ENCODE assay signal across 8 mouse cellular contexts in genomic region chr1:36072588-36073556, GRCm38 (mm10). TPM values are rescaled to one million over a fixed set of nuclear protein-coding genes. Genes with fewer than 3 reads are reported as not detected.
DNase-seq lines count a peak whose midpoint lies in the region; ATAC-seq and TF ChIP-seq lines count a peak whose summit lies in the region.

No protein-coding gene starts in this region.

- 69% methylated on average over 11 of the region's 11 CpGs for WGBS in limb, embryonic 12.5 days
- WGBS in limb, embryonic 10.5 days = 79% methylated on average over 11 of the region's 11 CpGs
- WGBS in intestine, postnatal 0 days = 44% methylated on average over 11 of the region's 11 CpGs
- 56% methylated on average over 11 of the region's 11 CpGs for WGBS in neural tube, embryonic 14.5 days

- peaks cover 54% of the 10 kb centered on the region for H3K4me1 ChIP-seq in limb, embryonic 12.5 days (replicated peaks)
- H3K4me1 ChIP-seq in limb, embryonic 10.5 days = peaks cover 51% of the 10 kb centered on the region
- H3K4me1 ChIP-seq in bone marrow macrophage, adult 2 months (ENCODE audit: control insufficient read depth, insufficient read depth, low read length) = peaks cover 38% of the 10 kb centered on the region
- peaks cover 42% of the 10 kb centered on the region for H3K4me1 ChIP-seq in intestine, postnatal 0 days (replicated peaks; ENCODE audit: control insufficient read depth, insufficient read depth, low read length)
- peaks cover 62% of the 10 kb centered on the region for H3K4me1 ChIP-seq in neural tube, embryonic 14.5 days (ENCODE audit: control insufficient read depth, insufficient read depth, low read length)

- no peak overlapping the region for H3K9ac ChIP-seq in limb, embryonic 12.5 days (replicated peaks)
- H3K9ac ChIP-seq in intestine, postnatal 0 days (ENCODE audit: low read depth, low read length) = peak overlapping the region; percentile 31; the same call in 1 of the 2 replicates
- H3K9ac ChIP-seq in neural tube, embryonic 14.5 days (replicated peaks; ENCODE audit: low read depth, low read length) = no peak overlapping the region

- TF ChIP-seq CTCF in bone marrow macrophage, adult 2 months (IDR thresholded peaks at IDR 0.05; ENCODE audit: low read depth, low read length) = no peak
- TF ChIP-seq CTCF in intestine, postnatal 0 days (IDR thresholded peaks at IDR 0.05; ENCODE audit: low read depth) = no peak

- no peak for TF ChIP-seq POLR2A in bone marrow macrophage, adult 2 months (IDR thresholded peaks at IDR 0.05; ENCODE audit: borderline replicate concordance, low read depth, low read length)

- no peak for DNase-seq in limb, embryonic 10.5 days (ENCODE audit: low spot score)
- no peak for DNase-seq in retina, postnatal 1 day
- DNase-seq in yolk sac, embryonic 10.5 days (ENCODE audit: low spot score) = no peak

- no peaks in the 10 kb centered on the region for H3K9me3 ChIP-seq in limb, embryonic 12.5 days
- no peaks in the 10 kb centered on the region for H3K9me3 ChIP-seq in limb, embryonic 10.5 days (replicated peaks)
- H3K9me3 ChIP-seq in intestine, postnatal 0 days (ENCODE audit: control insufficient read depth) = no peaks in the 10 kb centered on the region
- no peaks in the 10 kb centered on the region for H3K9me3 ChIP-seq in neural tube, embryonic 14.5 days (ENCODE audit: control insufficient read depth, low read length)

- peak overlapping the region; percentile 13; the same call in 1 of the 2 replicates for H3K4me2 ChIP-seq in limb, embryonic 12.5 days
- peak overlapping the region; percentile 93 for H3K4me2 ChIP-seq in intestine, postnatal 0 days (replicated peaks; ENCODE audit: low read depth)
- peak overlapping the region; percentile 98 for H3K4me2 ChIP-seq in neural tube, embryonic 14.5 days (ENCODE audit: low read depth, low read length)

- no peak overlapping the region for H3K4me3 ChIP-seq in limb, embryonic 12.5 days (replicated peaks)
- no peak overlapping the region for H3K4me3 ChIP-seq in limb, embryonic 10.5 days
- H3K4me3 ChIP-seq in bone marrow macrophage, adult 2 months (ENCODE audit: insufficient read depth, low read length) = no peak overlapping the region
- no peak overlapping the region for H3K4me3 ChIP-seq in intestine, postnatal 0 days (ENCODE audit: low read depth, low read length)
- 0 out of 2 replicates have a peak overlapping the region, but pooled peaks have one; percentile 4 for H3K4me3 ChIP-seq in neural tube, embryonic 14.5 days (ENCODE audit: low read depth, low read length)

- no peak overlapping the region for H3K27ac ChIP-seq in limb, embryonic 12.5 days
- no peak overlapping the region for H3K27ac ChIP-seq in limb, embryonic 10.5 days
- H3K27ac ChIP-seq in bone marrow macrophage, adult 2 months (ENCODE audit: insufficient read depth, low read depth, low read length) = peak overlapping the region; percentile 31
- H3K27ac ChIP-seq in intestine, postnatal 0 days (ENCODE audit: low read depth, low read length) = peak overlapping the region; percentile 81
- H3K27ac ChIP-seq in neural tube, embryonic 14.5 days (ENCODE audit: low read depth, low read length) = no peak overlapping the region

- no peak for ATAC-seq in limb, embryonic 12.5 days (ENCODE audit: insufficient number of reproducible peaks, insufficient read depth, low FRiP score, low TSS enrichment, low read depth)
- no peak for ATAC-seq in intestine, postnatal 0 days
- no peak for ATAC-seq in neural tube, embryonic 14.5 days (ENCODE audit: low read depth)
- ATAC-seq in monocyte, adult 5-6 weeks (replicated peaks; ENCODE audit: insufficient number of reproducible peaks, low FRiP score, low TSS enrichment, poor library complexity, severe bottlenecking) = no peak

- peaks cover 11% of the 10 kb centered on the region for H3K27me3 ChIP-seq in limb, embryonic 12.5 days
- peaks cover 15% of the 10 kb centered on the region for H3K27me3 ChIP-seq in limb, embryonic 10.5 days (ENCODE audit: low read depth, poor library complexity, severe bottlenecking)
- no peaks in the 10 kb centered on the region for H3K27me3 ChIP-seq in intestine, postnatal 0 days (replicated peaks; ENCODE audit: control insufficient read depth, insufficient read depth, low read length)
- no peaks in the 10 kb centered on the region for H3K27me3 ChIP-seq in neural tube, embryonic 14.5 days (ENCODE audit: control insufficient read depth, insufficient read depth, low read length)

- peaks cover 29% of the 10 kb centered on the region for H3K36me3 ChIP-seq in limb, embryonic 12.5 days
- peaks cover 12% of the 10 kb centered on the region for H3K36me3 ChIP-seq in limb, embryonic 10.5 days
- H3K36me3 ChIP-seq in intestine, postnatal 0 days (ENCODE audit: control insufficient read depth, insufficient read depth) = 0 out of 2 replicates have a peak, but pooled peaks cover 9% of the 10 kb centered on the region
- no peaks in the 10 kb centered on the region for H3K36me3 ChIP-seq in neural tube, embryonic 14.5 days (ENCODE audit: control insufficient read depth, insufficient read depth, low read length)

RNA-seq across cellular contexts. Expression of gene Hs6st1, which starts 4.7 kb away (rescaled TPM):
- polyA plus RNA-seq in limb, embryonic 12.5 days (2016; fragmentation: Nextera tagmentation; extraction: Ambion mirVana) = 4.9 and 12.0 TPM in 2 replicates
- 3.0 and 3.6 TPM in 2 replicates for polyA plus RNA-seq in limb, embryonic 10.5 days (2016; fragmentation: Nextera tagmentation; extraction: Ambion mirVana)
- 22.2 and 23.4 TPM in 2 replicates for polyA plus RNA-seq in bone marrow macrophage, adult 2 months (2012; ENCODE audit: insufficient read depth, insufficient read length, missing spikeins)
- polyA plus RNA-seq in intestine, postnatal 0 days (2015; fragmentation: Nextera tagmentation; extraction: Ambion mirVana) = 6.4 and 6.7 TPM in 2 replicates
- polyA plus RNA-seq in neural tube, embryonic 14.5 days (2014; fragmentation: Nextera tagmentation; extraction: Ambion mirVana) = 17.7 and 18.1 TPM in 2 replicates
- 16.2 to 26.3 TPM (median 21.9 TPM) in 3 replicates for total RNA-seq in monocyte, adult 5-6 weeks (2017)

Comparison
In these comparisons a context has a peak if more than half of its experiments do, and no peak if none do; other contexts are left out.
1. H3K27ac ChIP-seq: peak in bone marrow macrophage, adult 2 months (single experiment) and intestine, postnatal 0 days (single experiment); none in limb, embryonic 12.5 days (single experiment), limb, embryonic 10.5 days (single experiment) and neural tube, embryonic 14.5 days (single experiment).
2. H3K4me2 ChIP-seq: peak in every context shown above with its lines; median percentile 98 in neural tube, embryonic 14.5 days; 93 in intestine, postnatal 0 days; 13 in limb, embryonic 12.5 days.